Mouse (Mus musculus) kidney, postnatal 10 days (tissue): ENCODE measurements around the gene Capn8.

Experiments
- DNase-seq: peaks from one replicate; pipeline ENCODE4 v3.0.0; 2021; ENCODE audit warnings: mixed read lengths

Gene Capn8

DNA sequence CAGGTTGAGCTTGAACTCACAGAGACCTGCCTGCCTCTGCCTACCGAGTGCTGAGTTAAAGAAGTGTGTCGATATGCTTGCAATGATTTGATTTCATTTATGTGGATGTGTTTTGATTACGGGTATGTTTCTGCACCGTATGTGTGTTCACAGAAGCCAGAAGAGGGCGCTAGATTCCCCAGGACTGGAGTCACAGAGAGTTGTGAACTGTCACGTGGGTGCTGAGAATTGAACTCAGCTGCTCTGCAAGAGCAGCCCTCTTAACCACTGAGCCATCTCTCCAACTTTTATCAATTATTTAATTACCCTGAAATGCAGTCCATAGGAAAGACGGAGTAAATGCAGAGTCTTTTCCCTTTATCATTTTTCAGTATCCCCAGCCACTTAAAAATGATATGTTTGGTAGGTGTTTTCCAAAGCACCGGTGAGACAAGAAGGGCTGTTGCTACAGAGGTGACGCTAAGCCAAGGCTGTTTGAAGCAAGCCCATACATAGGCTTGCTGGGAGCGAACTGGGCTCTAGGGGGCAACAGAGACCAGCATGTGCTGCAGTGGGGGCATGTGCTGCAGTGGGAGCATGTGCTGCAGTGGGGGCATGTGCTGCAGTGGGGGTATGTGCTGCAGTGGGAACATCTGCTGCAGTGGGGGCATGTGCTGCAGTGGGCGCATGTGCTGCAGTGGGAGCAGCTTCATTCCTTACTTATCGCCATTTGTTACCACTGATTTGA is 11.0 kb upstream of the Capn8 start:
- peak; percentile 75 for DNase-seq

DNA sequence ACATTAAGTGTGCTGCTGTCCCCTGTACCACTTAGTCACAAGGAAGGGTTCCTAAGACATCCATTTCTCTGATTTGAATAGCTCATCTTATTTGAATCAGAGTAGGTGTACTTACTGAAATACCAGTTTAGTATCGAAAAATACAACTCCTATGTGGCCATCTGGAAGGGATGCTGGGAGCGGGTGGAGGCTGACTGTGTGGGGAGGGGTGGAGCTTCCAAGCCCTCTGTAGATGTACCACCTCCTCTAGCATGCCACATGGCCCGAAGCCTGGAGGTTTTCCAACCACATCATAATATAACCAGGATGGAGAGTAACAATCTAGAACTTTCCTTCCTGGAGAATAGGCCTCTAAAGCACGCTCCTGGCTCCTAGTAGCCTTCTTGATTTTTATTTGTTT is 6.5 kb upstream of the Capn8 start:
- no peak for DNase-seq

DNA sequence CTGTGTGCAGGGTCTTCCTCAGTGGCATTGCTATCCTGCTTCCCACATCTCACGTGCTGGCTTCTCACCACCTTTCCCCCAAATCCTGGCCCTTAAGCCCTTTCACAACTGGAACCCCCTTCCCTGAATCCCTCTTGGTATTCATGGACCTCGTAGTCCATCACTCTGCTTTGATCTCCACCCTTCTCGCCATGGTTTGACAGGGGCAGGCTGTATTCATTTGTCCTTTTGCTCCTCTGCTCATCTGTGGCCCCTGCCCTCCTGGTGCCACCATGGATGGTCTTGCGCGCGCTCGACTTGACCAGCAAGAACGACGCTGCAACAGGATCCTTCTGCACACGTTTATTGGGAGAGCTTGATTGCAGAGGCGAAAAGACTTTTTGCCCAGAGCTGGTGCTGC is 5.3 kb upstream of the Capn8 start:
- DNase-seq: no peak

DNA sequence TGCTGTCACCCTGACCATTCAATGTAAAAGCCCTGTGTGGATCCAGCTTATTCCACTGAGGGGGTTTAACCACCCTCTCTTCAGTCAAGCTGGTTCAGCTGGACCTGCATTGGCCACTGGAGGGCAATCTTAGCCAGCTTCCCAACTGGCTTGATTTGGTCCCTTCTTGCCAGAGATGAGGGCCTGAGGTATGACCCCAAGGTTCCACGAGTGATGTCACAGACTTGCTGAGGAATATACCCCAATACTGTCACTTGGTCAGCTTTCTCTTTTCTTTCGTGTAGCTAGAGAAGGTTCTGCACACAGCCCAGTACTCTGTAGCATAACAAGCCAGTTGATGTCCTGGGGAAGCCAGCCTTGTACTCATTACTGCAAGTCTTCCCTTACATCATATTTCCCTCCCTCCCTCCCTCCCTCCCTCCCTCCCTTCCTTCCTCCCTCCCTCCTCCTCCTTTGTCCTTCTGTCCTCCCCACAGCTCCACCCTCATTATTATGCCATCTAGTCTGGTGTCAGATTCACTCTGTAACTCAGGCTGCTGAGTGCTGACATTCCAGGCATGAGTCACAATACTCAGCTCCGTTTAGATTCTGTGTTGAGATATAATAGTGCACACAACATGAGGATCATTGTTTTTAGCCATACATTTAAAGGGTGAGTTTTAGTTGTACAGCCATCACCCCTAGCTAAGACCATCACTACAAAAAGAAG is 4.3 kb upstream of the Capn8 start:
- peak; percentile 76 for DNase-seq

DNA sequence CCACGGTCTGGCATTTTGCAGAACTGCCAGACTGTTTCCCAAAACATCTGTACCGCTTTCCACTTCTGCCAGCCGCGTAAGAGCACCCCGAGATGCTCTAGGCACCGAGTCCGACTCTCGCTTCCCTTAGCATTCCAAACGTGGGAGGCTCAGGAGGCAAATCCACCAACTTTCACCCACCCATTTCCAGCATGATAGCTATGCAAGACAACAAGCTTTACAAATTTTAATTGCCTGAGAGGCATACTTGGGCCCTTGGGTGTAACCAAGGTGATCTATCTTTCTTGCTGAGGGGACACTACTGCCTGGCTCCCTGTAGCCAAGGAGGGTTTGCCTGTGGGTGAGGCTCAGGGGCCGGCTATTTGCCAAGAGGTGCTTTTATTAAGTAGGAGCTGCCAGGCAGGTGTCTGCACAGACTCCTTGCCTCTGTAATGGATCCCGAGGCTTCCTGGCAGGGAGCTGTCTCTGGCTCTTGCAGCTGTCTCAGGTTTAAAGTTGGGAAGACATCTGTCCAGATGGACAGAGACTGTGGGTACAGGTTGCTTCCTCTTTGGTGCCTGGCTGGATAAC is 2.8 kb upstream of the Capn8 start:
- DNase-seq: no peak

DNA sequence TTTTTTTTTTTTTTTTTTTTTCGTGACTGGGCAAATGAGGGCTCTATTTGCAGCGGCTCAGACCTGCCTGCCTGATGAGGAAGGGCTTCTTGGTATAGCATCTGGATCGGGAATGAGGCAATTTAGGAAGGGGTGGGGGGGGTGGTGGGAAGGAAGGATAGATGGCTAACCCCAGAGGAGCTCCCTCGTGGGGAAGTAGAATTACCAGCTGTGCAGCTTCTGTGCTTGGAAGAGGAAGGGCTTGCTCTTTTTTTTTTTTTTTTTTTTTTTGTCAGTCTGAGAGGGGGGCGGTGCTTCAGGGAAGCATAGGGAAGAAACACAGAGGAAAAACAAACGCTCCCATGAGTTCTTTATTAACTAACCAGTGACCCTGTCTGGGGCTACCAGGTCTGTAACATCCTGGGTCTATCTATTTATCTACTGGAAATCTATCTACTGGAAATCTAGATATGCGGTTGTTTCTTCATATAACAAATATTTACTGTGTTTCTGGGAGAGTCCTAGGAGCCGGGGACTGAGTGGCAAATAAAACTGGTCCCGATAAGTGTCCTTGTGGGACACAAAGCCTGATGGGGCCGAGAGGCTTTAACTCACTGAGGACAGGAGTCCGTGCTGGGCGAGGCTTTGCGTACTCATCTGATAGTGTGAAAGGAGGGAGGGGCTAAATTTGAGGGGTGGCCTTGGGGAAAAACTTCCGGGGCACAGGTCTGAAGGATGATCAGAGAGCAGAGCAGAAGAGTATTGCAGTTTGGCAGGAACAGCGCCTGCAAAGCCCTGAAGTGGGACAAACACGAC is 2.0 kb upstream of the Capn8 start:
- DNase-seq: peak; percentile 36

DNA sequence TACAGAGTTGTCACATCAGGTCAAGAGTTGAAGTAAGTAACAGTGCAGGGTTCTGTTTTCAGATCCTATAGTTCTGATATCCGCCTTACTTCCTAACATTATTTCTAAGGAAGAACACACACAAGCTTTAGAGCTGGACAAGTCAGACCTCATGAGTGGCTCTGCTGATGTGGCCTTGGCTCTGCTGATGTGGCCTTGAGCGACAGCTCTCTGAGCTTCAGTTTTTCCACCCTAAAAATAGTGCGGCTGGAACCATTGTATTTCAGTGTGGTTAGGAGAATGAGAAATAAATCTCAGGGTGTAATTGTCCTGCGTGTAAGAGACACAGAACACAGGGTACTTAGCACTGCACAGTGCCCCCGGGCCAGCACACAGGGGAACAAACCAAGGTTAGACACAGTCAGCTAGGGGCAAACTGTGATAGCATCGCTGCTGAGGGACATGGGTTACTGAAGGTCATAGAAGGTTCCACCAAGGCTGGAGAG is 586 bp downstream of the Capn8 start:
- no peak for DNase-seq

DNA sequence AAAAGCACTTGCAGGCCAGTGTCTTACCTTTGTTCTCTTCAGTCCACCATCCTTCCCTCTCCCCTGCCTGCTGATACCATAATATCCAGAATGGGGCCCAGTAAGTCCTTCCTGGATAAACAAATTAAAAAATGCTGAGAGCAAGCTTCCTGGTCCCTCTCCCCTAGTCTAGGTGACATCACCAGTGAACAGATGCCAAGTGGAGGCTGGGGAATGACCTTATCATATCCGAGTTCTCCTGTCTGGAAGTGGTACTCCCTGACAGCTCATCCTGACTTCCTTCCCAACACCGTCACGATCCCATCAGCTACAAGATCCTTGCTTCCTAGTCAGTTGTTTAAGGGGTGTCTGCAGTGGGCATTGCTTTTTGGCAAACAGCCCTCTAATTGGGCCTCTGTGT is 6.3 kb downstream of the Capn8 start:
- peak; percentile 54 for DNase-seq

DNA sequence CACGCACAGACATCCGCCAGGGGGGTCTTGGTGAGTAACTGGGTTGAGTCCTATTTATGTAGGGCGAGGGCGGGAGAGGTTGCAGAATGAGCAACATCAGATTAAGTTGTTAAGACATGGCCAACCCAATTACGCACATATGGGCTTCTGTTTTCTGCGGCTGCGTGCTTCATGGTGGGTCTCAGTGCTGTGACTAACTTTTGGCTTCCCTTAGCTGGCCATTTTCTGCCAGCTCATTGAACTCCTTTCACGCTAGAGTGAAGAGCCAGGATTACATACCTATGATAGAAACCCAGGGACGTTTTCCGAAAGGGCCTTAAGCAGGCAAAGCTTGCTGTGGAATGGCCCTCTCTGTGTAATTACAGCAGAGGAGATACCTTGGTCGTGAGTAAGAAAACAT is 7.2 kb downstream of the Capn8 start:
- no peak for DNase-seq

DNA sequence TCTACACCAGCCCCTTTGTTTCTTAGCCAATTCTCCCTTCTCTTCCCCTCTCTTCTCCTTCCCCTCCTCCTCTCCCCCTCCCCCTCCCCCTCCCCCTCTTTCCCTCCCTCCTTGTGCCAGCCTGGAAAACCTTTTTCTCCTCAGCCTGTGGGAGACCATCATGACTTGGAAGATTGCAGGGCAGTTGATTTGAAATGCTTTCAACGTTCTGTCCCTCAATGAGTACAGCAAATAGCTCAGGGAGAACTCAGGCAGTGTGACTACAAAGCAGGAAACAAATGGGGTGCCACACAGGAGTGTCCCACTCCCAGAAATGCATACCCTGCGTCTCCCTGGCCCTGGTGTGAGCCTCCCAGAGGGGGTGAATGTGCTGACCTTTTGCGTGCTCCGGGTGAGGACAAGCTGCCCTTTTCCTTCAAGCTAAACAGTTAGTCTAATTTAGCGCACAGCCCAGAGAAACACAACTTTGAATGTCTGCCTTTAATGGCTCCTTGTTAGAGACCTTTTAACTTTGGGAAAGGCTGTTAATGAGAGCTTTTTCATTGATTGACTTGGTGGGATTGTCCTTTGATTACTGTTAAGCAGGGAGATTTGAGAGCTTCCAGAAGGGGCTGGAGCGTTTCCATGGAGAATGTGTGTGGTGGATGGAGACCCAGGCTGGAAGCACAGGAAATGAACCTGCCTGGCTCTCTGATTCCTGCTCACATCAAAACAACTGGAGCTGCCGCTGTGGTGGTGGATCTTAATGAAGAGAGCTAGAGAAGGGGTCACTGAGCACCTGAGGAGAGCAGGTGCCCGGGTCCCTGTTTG is 9.3 kb downstream of the Capn8 start:
- no peak for DNase-seq

DNA sequence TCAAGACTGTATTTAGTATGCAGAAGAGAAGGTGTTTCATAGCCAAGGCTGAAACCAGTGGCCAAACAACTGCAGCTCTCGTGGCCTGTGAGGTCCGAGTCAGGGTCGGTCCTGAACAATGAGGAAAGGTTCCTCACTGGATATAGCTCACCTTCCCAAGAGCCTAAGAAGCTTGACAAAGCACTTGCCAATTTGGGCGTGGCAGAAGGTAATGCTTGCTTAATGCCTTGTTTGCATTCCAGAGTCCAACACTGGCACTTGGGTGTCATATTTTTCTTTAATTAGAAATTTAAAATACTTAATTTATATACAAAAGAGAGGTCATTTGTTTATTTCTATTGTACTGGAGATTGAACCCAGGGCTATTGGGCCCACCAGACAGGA is 9.9 kb downstream of the Capn8 start:
- DNase-seq: no peak

DNA sequence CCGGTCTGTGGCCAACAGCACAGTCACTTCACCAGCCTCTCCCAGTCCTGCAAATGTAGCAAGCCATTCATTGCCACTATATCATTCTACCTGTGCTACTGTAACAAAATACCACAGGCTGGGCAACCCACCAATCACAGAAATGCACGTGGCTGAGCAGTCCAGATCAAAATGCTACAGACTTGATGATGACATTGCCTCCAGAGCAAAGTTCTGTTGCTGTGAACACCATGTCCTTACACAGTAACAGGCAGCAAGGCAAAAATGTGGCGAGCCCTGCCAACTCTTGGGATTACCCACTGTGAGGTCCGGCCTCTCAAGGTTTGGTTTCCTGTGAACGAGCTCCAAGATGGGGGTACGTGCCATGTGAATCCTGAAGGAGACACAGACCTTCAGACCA is 19.4 kb downstream of the Capn8 start:
- no peak for DNase-seq

DNA sequence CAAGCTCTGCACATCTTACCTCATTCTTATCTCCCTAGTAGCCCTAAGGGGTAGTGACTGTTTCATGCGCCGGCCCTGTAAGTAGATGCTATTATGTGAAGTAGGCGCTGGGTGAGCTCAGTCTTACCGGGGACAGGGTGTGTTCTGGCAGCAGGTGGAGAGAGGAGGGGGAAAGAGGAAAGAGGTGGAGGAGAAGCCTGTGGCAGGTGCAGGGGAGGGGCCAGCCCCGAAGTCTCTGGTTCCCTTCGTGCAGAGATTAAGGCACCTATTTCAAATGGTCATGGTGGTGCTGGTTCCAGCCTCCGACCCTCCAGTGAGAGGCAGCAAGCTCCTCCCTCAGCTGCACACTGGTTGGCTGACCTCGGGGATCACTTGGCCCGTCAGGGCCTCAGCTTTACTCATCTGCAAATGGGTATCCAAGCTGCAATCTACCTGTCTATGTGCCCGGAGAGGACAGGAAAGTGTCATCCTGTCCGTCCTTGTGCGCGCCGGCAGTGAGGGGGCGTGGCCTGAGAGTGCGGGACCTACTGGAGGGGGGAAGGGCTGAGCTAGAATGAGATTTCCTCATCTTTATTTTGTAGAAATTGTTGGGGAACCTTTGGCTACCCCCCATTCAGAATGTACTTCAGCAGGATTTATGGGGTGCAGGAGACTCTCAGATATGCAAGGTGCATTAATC is 20.5 kb downstream of the Capn8 start:
- DNase-seq: peak; percentile 11

DNA sequence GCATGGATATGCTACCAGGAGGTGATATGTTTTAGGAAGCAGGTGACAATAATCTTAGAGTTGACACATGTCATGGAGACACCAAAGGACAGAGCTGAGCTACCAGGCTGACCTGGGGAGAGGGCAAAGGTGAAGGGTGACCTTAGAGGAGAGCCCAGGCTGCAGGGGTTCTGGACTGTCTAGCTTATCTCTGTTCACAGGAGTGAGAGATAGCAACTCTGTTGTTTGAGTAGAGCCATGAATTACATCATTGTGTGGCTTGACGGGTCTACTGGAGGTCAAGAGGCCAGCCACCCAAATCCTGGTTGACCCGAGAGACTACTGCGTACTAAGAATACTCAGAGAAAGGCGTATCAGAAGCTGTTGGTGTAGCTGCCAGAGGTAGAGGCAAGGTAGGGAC is 22.9 kb downstream of the Capn8 start:
- no peak for DNase-seq

DNA sequence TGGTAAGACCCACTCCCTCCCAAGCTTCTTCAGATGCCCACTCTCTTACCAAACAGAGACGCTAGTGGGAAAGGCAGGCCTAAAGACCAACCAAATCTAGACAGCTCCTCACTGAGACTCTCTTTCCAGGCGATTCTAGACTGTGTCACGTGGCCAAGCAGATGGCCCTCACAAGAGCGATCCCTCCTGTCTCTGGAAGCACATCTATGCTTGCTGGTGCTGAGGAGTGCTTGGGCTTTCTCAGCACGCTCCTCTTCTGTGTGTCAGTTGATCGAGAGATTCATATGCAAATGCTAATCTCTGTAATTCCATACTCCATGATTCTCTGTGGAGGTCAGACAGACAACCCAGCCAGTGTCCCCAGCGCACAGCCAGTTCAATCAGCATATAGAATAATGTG is 26.7 kb downstream of the Capn8 start:
- DNase-seq: no peak

DNA sequence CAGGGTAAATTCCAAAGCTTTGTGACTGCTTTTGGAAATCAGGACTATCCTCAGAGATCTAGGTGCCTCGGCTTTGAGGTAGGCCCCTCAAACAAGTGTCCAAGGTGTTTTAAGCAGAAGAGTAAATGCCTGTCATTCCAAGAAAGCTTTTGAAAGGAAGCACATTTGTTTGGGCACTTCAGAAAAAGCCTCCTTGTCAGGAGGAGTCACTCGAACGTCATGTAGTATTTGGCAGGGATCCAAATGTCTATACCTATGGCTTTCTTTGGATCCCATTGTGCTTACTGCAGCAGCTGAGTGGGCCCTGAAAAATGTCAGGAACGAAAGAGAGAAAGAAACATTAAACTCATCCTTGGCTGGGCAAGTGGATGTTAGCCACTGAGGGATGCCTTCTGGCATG is 27.6 kb downstream of the Capn8 start:
- DNase-seq: no peak

DNA sequence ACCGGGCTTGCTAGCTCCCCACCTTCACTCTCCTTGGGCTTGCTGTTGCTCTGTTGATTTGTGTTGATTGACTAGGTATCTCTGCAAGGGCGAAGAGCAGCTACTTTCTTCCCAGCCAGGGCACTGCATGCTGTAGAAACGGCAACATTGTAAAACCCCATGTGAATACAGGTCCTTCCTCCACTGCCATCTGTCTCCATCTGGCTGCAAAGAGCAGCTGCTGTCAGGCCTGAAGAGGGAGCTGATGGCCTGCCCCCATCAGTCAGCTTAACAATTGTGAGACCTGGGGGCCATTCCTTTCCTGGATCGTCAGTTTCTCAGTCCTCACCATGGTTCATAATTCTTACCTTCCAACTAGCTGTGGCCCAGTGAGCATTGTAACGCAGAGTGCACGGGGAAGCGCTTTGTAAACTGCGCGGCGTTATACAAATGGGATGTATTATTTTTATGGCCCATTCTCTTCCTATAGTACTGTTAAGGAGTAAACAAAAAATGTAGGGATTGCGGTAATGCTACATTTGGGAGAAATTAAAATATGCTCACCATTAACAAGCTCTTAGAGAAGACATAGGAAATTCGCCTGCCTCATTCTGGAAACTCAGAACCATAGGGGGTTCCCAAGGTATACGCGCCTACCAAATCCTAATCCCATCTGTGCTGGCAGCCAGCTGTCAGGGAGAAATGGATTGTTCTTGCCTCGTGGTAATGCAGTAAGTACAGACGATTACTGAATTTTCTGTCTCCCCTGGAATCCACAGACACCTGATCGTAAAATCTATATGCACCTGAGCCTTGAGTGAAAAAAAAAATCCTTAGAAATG is 40.7 kb downstream of the Capn8 start:
- peak; percentile 19 for DNase-seq

DNA sequence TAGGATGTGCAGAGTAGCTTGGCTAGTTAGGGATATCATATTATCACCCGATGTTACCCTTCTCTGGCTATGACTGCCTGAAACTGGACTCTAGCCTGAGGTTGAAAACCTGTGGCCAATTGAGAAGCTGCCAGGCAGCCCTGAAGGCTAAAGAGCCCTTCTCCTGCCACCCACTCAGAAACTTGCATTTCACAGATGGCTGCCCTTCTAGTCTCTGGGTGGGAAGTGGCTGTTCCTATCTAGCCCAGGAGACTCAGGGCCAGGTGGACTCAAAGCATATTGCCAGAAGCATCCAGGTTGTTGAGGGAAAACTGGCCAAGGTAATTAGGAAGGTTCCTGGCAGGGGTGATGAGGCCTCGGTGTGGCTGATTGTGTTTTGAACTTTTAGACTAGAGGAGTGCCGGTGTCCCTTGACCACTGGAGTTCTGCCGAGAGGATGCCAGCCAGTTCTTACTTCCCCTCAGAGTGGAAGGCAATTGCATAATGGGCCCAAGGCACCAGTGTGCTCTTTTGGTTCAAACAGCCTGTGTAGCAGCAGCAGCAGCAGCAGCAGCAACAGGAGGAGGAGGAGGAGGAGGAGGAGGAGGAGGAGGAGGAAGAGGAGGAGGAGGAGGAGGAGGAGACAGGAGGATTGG is 45.0 kb downstream of the Capn8 start:
- DNase-seq: peak; percentile 30

DNA sequence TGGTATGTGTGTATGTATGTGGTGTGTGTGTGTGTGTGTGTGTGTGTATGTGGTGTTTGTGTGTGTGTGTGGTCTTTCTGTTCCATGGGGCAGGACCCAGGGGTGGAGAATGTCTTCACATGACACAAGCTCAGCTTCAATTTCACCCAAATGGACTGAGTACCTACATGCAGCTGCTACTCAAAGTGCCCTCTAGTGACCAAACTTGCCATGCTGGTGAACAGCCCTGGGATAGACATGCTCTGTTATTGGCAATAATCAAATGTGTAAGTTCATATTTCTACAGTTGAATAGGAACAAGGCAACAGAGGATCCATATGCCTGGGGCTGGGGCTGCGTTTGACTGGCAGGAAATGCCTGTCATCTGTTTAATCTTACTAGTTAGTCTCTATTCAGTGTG is 50.7 kb downstream of the Capn8 start:
- peak; percentile 19 for DNase-seq

DNA sequence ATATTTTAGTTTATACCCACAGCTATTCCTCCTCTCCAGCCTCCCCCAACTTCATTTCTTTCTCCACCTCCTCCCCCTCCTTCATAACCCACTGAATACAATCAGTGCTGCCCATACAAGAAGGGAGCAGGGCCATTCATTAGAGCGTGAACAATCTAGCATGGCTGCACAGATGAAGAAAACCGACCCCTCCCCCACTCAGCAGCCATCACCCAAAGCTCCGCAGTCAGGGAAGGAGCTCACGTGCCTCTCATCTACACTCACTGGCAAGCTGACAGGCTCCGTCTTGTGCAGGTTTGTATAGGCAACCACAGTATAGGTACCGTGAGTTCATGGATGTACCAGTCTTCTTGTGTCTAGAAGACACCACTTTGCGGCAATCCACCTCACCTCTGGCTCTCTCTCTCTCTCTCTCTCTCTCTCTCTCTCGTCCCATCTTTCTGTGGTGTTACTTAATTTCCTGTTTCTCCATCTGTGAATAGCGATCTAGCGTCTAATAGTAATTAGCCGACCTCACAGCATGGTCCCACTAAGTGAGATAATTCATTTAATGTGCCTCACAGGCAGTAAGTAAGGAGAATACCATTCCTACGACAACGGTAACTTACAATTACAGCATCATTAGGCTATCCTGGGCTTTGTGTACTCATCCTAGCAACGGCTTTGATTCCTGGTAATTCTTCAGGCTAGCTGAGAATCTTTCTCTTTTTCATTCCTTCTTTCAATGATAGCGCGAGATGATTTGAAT is 53.6 kb downstream of the Capn8 start:
- no peak for DNase-seq
